Mouse (Mus musculus) CH12.LX (cell line): ENCODE results near the gene Vipr2.

Experiments
- CTCF ChIP-seq, 2 experiments: IDR thresholded peaks in 1 of 2; conservative IDR thresholded peaks in 1 of 2; 2 replicates each; pipeline ENCODE4 v1.5.1; 2011 to 2012; ENCODE audit warnings: low read depth in 2 of 2, low read length in 2 of 2, improper control_type of control experiment in 1 of 2, inconsistent platforms in 1 of 2, mild to moderate bottlenecking in 1 of 2, moderate library complexity in 1 of 2
- E2F4 ChIP-seq: IDR thresholded peaks from 2 replicates; pipeline ENCODE4 v1.6.1; 2011; ENCODE audit warnings: low read depth, low read length, improper control_type of control experiment; ENCODE audit not compliant: insufficient replicate concordance
- EP300 ChIP-seq: IDR thresholded peaks from 2 replicates; pipeline ENCODE4 v1.6.1; 2011; ENCODE audit warnings: low read length, improper control_type of control experiment
- HCFC1 ChIP-seq: IDR thresholded peaks from 2 replicates; pipeline ENCODE4 v1.6.1; 2012; ENCODE audit warnings: low read depth, mild to moderate bottlenecking, inconsistent platforms, low read length, improper control_type of control experiment
- MAFK ChIP-seq: IDR thresholded peaks from 2 replicates; pipeline ENCODE4 v1.6.1; 2011; ENCODE audit warnings: low read length, improper control_type of control experiment; ENCODE audit not compliant: insufficient replicate concordance
- POLR2A ChIP-seq: IDR thresholded peaks from 2 replicates; pipeline ENCODE4 v1.6.1; 2011; ENCODE audit warnings: low read depth, mild to moderate bottlenecking, improper control_type of control experiment, low read length
- POLR2AphosphoS2 ChIP-seq: IDR thresholded peaks from 2 replicates; pipeline ENCODE4 v1.6.1; 2011; ENCODE audit warnings: low read depth, low read length, improper control_type of control experiment

DNA sequence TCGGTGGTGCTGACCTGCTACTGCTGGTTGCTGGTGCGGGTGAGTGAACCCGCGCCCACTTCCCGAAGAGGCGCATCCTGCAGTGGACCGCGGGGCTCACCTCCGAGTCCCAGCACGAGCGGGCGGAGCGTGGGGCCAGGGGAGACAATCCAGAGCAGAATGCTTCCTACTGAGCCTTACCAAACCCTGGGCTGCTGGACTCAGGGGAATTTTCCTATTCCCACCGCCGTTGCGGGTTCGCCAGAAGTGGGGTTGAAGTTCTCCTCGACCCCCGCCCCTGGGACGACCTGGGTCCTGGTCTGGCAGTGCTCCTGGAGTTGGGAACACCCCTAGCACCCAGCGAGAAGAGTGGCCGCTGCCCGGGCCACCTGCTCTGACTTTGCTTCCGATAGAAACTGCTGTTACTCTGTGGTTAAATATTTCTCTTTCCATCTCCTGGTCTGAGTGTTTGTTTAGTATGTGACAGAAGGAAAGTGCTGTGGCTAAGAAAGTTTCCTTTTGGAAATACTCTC is 385 bp downstream of the Vipr2 start:
- TF ChIP-seq POLR2A: no peak
- no peak for TF ChIP-seq E2F4
- TF ChIP-seq CTCF (conservative IDR thresholded peaks at IDR 0.05 in 1 of 2, IDR thresholded peaks at IDR 0.05 in 1 of 2; ENCODE audit: low read depth in 2 of 2, low read length in 2 of 2): no peak
- no peak for TF ChIP-seq EP300
- no peak for TF ChIP-seq MAFK
- no peak for TF ChIP-seq HCFC1
- no peak for TF ChIP-seq POLR2AphosphoS2
